Mouse (Mus musculus): ENCODE results near the gene Apc2.
"Not testable (repeated sequence)": the region's sequence is repeated elsewhere in the genome, so short reads cannot be mapped to it uniquely, and the experiment has no call there.

The Apc2 gene

DNA sequence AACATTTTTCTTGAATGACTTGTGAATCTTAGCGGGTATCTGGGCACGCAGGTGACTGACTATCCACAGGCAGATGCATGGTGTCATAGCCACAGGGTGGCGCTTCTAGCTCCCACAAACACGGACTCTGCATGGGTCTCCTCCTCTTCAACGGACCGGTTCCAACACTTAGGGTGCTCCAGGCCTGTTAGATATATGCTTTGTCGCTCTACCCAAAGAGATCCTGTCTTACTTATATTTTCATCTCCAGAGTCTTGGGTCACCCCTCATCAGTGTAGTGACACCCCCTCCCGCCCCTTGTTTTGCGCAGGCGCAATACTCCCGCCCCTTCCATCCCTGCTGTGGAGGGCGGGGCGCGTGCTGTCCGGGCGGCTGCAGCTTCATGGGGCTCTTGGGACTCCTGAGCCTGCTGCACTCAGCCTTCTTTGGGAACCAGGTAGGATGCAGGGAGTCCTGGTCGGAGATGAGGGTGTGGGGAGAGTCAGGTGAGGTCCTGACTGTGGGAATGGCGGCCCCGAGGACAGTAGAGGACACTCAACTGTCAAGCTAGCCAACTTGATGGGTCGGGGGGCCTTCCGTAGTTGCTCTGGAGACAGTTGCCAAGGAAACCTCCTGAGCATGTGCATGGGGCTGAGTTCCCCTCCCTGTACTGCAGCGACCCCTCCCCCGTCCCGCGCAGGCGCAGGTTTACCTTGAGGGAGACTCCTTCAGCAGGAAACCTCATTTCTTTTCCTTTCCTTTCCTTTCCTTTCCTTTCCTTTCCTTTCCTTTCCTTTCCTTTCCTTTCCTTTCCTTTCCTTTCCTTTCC, at the start of gene Apc2:
Apc2 (plus strand) TSS at position 360 of the 808 bp plus-strand sequence.
- DNase-seq (ENCODE audit: low spot score) = peak; percentile 75

GRCm38 (mm10) chr10:80247849-80248248, 47.9 kb upstream of the Apc2 start:
- no peak for DNase-seq (ENCODE audit: low spot score)

- DNase-seq (ENCODE audit: low spot score) = not testable (repeated sequence)
Measured at GRCm38 (mm10) chr10:80248437-80248836, 47.3 kb upstream of the Apc2 start.

DNA sequence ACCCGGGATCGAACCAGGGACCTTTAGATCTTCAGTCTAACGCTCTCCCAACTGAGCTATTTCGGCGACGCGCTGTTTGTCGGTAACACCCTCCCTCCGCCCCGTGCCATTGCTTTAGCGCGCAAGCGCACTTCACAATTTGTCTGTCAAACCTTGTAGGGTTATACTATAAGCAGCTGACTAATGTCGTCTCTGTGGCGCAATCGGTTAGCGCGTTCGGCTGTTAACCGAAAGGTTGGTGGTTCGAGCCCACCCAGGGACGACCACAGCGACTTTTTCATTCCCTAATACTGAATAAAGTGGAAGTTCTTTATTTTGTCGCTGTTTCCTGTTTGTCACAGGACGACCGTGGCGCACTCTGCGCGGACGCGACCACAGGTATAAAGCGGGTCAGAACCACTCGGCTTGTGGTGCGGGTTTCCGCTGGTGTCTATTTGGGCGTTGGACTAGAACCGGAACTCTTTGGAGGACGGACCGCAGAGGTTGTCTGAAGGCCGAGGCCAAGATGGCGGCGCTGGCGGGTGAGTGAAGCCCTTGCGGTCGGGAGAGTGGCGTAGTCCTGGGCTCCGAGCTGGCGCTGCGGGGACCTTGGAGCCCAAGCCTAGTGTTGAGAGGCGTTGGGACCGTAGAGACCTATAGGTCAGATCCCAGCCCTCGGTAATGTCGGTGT, 46.7 kb upstream of the Apc2 start, which contains the start of gene Ndufs7:
Ndufs7 (plus strand) TSS at position 151 of the 670 bp plus-strand sequence.
- DNase-seq (ENCODE audit: low spot score) = peak; percentile 92

- DNase-seq (ENCODE audit: low spot score) = no peak
Measured at GRCm38 (mm10) chr10:80250059-80250458, 45.7 kb upstream of the Apc2 start.

- DNase-seq (ENCODE audit: low spot score) = no peak
Measured at GRCm38 (mm10) chr10:80250573-80250972, 45.2 kb upstream of the Apc2 start.

DNA sequence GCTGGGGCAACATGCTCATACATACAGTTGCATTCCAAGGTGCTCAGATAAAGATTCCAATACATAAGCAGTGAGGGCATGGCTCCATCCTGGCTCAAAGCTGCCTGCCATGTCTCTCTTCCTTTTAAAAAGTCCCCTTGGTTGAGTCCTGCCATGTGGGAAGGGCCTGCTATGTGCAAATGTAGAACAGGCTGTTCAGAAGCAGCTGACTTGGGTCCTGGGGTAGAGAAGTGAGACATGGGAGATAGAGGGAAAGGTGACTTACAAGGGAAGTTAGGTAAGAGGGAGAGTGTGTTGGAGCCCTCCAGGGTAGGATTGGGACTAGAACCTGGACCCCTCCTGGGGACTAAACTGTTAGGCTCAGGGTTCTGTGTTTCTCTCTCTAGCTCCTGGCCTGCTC, 43.8 kb upstream of the Apc2 start:
- no peak for DNase-seq (ENCODE audit: low spot score)

DNA sequence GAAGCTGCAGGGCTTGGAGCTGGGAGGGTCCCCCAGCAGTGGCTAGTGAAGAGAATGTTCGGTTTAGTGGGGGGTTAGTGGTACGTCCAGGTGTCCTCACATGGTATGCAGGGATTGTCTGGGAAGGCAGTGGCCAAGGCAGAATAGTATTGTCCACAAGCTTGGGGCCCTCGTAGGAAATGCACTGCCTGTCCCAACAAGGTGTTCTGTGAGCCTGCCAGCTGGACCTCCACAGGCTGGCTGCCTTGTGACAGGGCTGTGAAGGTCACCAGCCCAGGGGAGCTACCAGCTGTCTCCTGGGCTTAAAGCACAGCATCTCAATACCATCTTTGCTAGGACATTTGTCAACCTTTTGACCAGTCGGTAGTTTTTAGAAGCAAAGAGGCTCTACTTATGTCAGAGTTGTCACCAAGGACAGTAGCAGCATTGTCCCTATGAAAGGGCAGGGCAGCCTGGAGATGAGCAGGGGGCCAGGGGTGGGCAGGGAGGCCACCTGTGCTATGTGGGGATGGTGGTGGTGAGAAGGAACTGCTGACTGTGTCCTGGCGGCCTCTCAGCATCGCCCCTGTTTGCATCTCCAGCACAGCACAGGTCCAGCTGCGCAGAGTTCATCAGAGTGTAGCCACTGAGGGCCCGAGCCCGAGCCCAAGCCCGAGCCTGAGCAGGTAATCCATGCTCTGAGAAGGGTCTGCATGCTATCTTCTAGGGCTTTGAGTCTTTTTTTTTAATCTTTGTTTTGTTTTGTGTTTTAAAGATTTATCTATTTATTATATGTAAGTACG, 43.1 kb upstream of the Apc2 start:
- DNase-seq (ENCODE audit: low spot score) = no peak

DNA sequence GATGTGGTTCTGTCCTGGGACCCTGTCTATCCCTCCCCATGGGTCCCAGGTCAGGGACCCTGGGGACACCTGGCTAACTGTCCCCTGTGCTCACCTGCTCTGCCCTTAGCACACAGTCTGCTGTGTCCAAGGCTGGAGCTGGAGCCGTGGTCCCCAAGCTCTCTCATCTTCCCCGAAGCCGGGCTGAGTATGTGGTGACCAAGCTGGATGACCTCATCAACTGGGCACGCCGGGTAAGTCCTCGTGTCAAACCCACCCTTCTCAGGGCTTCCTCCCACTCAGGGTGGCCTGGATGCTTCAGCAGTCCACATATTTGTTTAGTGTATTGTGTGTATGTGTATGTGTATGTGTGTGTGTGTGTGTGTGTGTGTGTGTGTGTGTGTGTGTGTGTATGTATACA, 42.2 kb upstream of the Apc2 start:
- DNase-seq (ENCODE audit: low spot score) = no peak

DNA sequence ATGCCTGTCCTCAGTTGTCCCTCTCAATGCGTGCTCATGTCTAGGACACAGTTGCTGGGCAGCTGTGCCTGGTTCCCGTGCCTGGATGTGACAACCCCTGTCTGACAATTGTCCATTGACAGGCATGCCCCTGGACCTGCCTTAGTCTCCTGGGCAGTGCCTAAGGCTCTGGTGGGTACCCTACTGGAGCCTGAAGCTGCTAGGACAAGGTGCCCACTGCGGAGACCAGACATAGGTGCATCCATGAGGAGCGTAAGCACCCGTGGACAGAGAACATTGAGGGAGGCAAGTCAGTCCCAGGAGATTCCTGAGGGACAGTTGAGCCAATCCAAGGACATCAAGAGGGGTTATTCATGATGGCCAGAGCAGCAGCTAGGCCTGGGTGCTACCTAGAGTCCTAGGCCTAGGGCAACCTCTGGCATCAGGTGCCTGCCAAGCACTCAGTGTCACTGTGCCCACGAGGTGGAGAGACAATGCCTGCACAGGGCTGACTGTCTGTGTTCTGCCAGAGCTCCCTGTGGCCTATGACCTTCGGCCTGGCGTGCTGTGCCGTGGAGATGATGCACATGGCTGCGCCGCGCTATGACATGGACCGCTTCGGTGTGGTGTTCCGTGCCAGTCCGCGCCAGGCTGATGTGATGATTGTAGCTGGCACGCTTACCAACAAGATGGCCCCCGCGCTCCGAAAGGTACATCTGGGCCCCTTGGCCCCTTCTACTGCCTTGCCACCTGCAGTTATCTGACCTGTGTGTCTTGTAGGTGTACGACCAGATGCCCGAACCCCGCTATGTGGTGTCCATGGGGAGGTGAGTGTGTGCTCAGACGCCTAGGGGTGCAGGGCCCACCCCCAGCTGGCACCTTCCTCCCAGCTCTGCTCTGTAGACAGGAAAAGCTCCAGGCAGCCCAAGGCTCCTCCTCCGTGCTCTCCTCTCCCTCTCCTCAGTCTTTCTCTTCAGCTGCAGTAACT, 41.2 kb upstream of the Apc2 start:
- no peak for DNase-seq (ENCODE audit: low spot score)

DNA sequence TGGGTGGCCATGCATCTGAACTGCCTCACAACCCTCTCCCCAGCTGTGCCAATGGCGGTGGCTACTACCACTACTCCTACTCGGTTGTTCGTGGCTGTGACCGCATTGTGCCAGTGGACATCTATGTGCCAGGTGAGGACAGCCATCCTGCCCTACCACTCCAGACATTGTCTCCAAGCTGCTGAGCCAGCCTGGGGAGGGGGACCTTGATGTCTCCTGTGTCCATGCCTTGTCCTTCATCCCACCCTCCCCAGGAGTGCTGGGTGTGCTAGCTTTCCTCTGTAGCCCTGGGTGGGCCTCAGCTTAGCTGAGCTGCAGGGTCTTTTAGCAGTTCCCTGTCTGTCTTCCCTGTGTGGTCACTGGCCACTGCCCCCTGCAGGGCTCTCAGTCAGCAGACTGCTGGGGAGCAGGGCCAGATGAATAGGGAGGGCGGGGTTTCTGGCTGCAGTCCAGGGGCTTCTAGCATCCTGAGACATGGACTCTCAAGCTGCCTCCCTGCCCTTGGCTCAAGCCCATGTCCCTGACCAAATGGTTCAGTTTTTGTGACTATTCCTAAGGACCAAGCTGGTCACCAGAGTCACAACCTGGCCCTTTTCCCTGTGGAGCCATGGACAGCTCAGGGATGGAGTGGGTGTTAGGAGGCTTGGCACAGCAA, 39.8 kb upstream of the Apc2 start:
- DNase-seq (ENCODE audit: low spot score) = no peak

GRCm38 (mm10) chr10:80257936-80258335, 37.8 kb upstream of the Apc2 start:
- no peak for DNase-seq (ENCODE audit: low spot score)

DNA sequence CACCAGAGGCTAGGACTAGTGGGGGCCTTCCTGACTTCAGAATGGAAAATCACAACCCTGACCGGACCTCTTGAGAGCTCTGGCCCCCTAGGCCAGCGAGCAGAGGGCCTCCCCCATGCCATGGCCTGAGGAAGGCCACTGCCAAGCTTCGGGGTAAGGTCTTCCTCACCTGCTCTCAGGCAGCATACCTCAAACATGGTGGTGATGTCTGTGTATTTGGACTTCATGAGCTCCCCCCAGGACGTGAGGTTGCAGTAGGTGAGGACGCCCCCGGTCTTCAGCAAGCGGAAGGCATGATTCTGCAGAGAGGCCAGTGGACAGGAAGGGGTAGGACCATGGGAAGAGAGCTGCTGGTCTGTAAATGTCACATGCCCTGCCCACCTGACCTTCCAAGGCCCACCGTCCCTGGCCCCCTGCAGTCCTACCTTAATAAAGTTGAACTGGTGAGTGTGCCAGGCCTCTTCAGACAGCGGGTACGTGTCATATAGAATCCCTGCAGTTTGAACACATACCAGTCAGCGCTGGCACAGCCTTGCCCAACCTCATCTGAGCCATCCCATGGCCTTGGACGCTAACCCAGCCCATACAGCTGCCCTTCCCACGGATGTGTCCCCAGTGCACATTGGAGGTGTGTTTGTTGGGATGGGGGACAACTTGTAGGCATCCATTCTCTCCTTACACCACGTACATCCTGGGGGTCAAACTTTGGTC, 36.9 kb upstream of the Apc2 start:
- no peak for DNase-seq (ENCODE audit: low spot score)

GRCm38 (mm10) chr10:80259463-80259805, 36.3 kb upstream of the Apc2 start:
- no peak for DNase-seq (ENCODE audit: low spot score)

GRCm38 (mm10) chr10:80259861-80260641, 35.7 kb upstream of the Apc2 start:
- DNase-seq (ENCODE audit: low spot score) = peak; percentile 43

GRCm38 (mm10) chr10:80260642-80261584, 34.9 kb upstream of the Apc2 start, which contains the start of the genes Gamt and Dazap1:
Gene Gamt (minus strand): TSS chr10:80261012.
Gene Dazap1 (plus strand): TSS chr10:80261486.
- peak; percentile 100 for DNase-seq (ENCODE audit: low spot score)

- DNase-seq (ENCODE audit: low spot score) = peak; percentile 98
Measured at GRCm38 (mm10) chr10:80261585-80261968, 34.2 kb upstream of the Apc2 start.

- DNase-seq (ENCODE audit: low spot score) = no peak
Measured at GRCm38 (mm10) chr10:80262169-80262568, 33.6 kb upstream of the Apc2 start.

Measured in yolk sac, embryonic 10.5 days (tissue).